Comparison of ENCODE assay signal across 12 mouse cellular contexts in the genomic region with DNA sequence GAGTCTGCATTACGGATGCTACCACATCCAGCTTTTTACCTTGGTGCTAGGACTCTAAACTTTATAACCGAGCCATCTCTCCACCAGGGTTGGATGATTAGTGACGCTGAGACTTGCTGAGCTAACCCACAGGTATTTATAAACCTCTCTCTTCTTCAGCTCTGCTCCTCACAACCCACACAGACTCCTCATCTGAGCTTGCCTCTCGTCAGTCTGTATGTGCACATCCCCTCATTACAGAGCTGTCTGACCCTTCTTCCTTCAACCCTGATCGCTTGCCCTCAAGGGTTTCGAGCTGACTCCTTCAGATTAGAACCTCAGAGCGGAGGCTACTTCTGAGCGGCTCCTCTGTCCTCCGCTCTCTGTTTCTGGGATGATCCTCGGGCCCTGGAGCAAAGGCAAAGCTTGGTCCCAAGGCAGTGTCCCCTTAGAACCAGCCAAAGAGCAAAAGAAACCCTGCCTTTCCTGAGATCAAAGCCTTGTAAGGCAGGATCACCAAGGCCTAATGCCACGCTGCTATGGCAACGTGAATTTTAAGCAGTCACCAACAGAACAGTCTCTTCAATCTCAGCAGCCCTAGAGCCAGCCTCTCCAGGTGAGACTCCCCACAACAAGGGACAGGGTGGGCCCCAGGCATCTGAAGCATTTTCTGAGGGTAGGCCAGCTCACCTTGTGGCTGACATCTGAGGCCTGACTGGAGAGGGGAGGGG.
DNase-seq lines count a peak whose midpoint lies in the region; ATAC-seq lines count a peak whose summit lies in the region.
"Had no signal": no experiment of that assay in that cellular context is flagged by ENCODE, and none has a peak within 500 bp of the region (broad histone marks: within the 10 kb centered on the region; RNA-seq: fewer than 3 reads in every experiment).

No protein-coding gene starts in this region.

- no peaks in the 10 kb centered on the region for H3K36me3 ChIP-seq in forebrain, embryonic 15.5 days
- no peaks in the 10 kb centered on the region for H3K36me3 ChIP-seq in midbrain, embryonic 12.5 days
- H3K36me3 ChIP-seq: liver, embryonic 15.5 days had no signal

- ATAC-seq in forebrain, embryonic 15.5 days (replicated peaks), result peak; percentile 79
- peak; percentile 86 for ATAC-seq in midbrain, embryonic 12.5 days (ENCODE audit: low FRiP score, low read depth)

- DNase-seq in R1 (ENCODE audit: low read depth, low spot score), result peak; percentile 18
- peak; percentile 61 for DNase-seq in brain, adult 2 months (ENCODE audit: low read depth, low spot score)
- no peak for DNase-seq in urinary bladder, postnatal 4 days (ENCODE audit: low spot score in 2 of 2)
- no peak for DNase-seq in left cerebral cortex, adult 11 months (ENCODE audit: low spot score)
- DNase-seq in spleen, postnatal 10 days (ENCODE audit: low spot score in 2 of 2), result no peak
- DNase-seq: cerebellum, adult 9-10 months; heart, adult 18-20 months; kidney, postnatal 4 days had no signal

- no peaks in the 10 kb centered on the region for H3K27me3 ChIP-seq in forebrain, embryonic 15.5 days
- H3K27me3 ChIP-seq in midbrain, embryonic 12.5 days, result peaks cover 10% of the 10 kb centered on the region; the same call in 1 of the 2 replicates
- H3K27me3 ChIP-seq: liver, embryonic 15.5 days had no signal

- H3K4me2 ChIP-seq in forebrain, embryonic 15.5 days (replicated peaks), result no peak overlapping the region
- peak overlapping the region; percentile 18 for H3K4me2 ChIP-seq in midbrain, embryonic 12.5 days (replicated peaks)
- H3K4me2 ChIP-seq: liver, embryonic 15.5 days had no signal

- no peak overlapping the region for H3K9ac ChIP-seq in forebrain, embryonic 15.5 days (replicated peaks)
- no peak overlapping the region for H3K9ac ChIP-seq in midbrain, embryonic 12.5 days (replicated peaks)
- H3K9ac ChIP-seq: liver, embryonic 15.5 days had no signal

- H3K4me3 ChIP-seq in forebrain, embryonic 15.5 days, result no peak overlapping the region
- H3K4me3 ChIP-seq in midbrain, embryonic 12.5 days, result no peak overlapping the region
- H3K4me3 ChIP-seq: liver, embryonic 15.5 days had no signal

- WGBS in forebrain, embryonic 15.5 days, result 35% methylated on average over 12 of the region's 12 CpGs
- WGBS in midbrain, embryonic 12.5 days, result 20% methylated on average over 12 of the region's 12 CpGs

- no peak overlapping the region for H3K27ac ChIP-seq in forebrain, embryonic 15.5 days (replicated peaks)
- peak overlapping the region; percentile 77 for H3K27ac ChIP-seq in midbrain, embryonic 12.5 days (replicated peaks)
- H3K27ac ChIP-seq: liver, embryonic 15.5 days; macrophage had no signal

- no peaks in the 10 kb centered on the region for H3K9me3 ChIP-seq in forebrain, embryonic 15.5 days
- H3K9me3 ChIP-seq in midbrain, embryonic 12.5 days, result no peaks in the 10 kb centered on the region
- H3K9me3 ChIP-seq: liver, embryonic 15.5 days had no signal

- H3K4me1 ChIP-seq in forebrain, embryonic 15.5 days, result peaks cover 9% of the 10 kb centered on the region
- peaks cover 12% of the 10 kb centered on the region for H3K4me1 ChIP-seq in midbrain, embryonic 12.5 days
- H3K4me1 ChIP-seq: liver, embryonic 15.5 days had no signal

Comparison
In these comparisons a context has a peak if more than half of its experiments do, and no peak if none do; other contexts are left out.
1. DNase-seq: peak in R1 (single experiment) and brain, adult 2 months (single experiment); none in urinary bladder, postnatal 4 days (0 of 2), left cerebral cortex, adult 11 months (single experiment) and spleen, postnatal 10 days (0 of 2).